ENCODE assay signal across 11 mouse cellular contexts in genomic region chr1:156861475-156862043, GRCm38 (mm10). TPM values are rescaled to one million over a fixed set of nuclear protein-coding genes. Genes with fewer than 3 reads are reported as not detected.
DNase-seq lines count a peak whose midpoint lies in the region; ATAC-seq and TF ChIP-seq lines count a peak whose summit lies in the region.
"Had no signal": no experiment of that assay in that cellular context is flagged by ENCODE, and none has a peak within 500 bp of the region (broad histone marks: within the 10 kb centered on the region; RNA-seq: fewer than 3 reads in every experiment).

No protein-coding gene starts in this region.

- TF ChIP-seq CTCF in forebrain, postnatal 0 days (IDR thresholded peaks at IDR 0.05; ENCODE audit: low read depth), result peak; percentile 47

- H3K4me1 ChIP-seq in forebrain, postnatal 0 days (ENCODE audit: insufficient read depth), result no peaks in the 10 kb centered on the region
- H3K4me1 ChIP-seq in forebrain, embryonic 12.5 days, result peaks cover 11% of the 10 kb centered on the region
- H3K4me1 ChIP-seq in kidney, embryonic 16.5 days (ENCODE audit: insufficient read depth, low read length), result peaks cover 10% of the 10 kb centered on the region; the same call in 1 of the 2 replicates

- no peak overlapping the region for H3K9ac ChIP-seq in forebrain, postnatal 0 days
- no peak overlapping the region for H3K9ac ChIP-seq in forebrain, embryonic 12.5 days
- H3K9ac ChIP-seq in kidney, embryonic 16.5 days (replicated peaks; ENCODE audit: low read length), result no peak overlapping the region

- no peaks in the 10 kb centered on the region for H3K27me3 ChIP-seq in forebrain, postnatal 0 days (ENCODE audit: insufficient read depth, low read length)
- H3K27me3 ChIP-seq in forebrain, embryonic 12.5 days, result no peaks in the 10 kb centered on the region
- H3K27me3 ChIP-seq in kidney, embryonic 16.5 days (ENCODE audit: insufficient read depth, low read length), result no peaks in the 10 kb centered on the region
- H3K27me3 ChIP-seq in splenic B cell, adult 2 months (ENCODE audit: control insufficient read depth, insufficient read depth, low read length, poor library complexity, severe bottlenecking), result no peaks in the 10 kb centered on the region

- ATAC-seq in forebrain, postnatal 0 days, result no peak
- no peak for ATAC-seq in forebrain, embryonic 12.5 days (ENCODE audit: low FRiP score)
- ATAC-seq in kidney, embryonic 16.5 days (ENCODE audit: low FRiP score, low TSS enrichment), result peak; percentile 73

- H3K4me3 ChIP-seq in forebrain, postnatal 0 days (ENCODE audit: low read depth, low read length), result no peak overlapping the region
- H3K4me3 ChIP-seq in forebrain, embryonic 12.5 days (replicated peaks), result no peak overlapping the region
- no peak overlapping the region for H3K4me3 ChIP-seq in kidney, embryonic 16.5 days (ENCODE audit: low read length)
- H3K4me3 ChIP-seq: midbrain, embryonic 10.5 days had no signal

- DNase-seq in forebrain, postnatal 0 days, result no peak
- DNase-seq in spleen, adult 12 weeks (ENCODE audit: low spot score), result peak; percentile 4
- DNase-seq in spleen, postnatal 36 days (ENCODE audit: low spot score in 2 of 2), result no peak
- peak; percentile 43 for DNase-seq in splenic B cell, adult 2 months (ENCODE audit: low read depth, low spot score)
- no peak for DNase-seq in yolk sac, embryonic 10.5 days (ENCODE audit: low spot score)
- DNase-seq in layer of hippocampus, postnatal 25 days (ENCODE audit: extremely low spot score in 1 of 2, low spot score in 1 of 2), result no peak
- DNase-seq: heart, postnatal 10 days; right cerebral cortex, postnatal 4 days had no signal

- H3K27ac ChIP-seq in forebrain, postnatal 0 days (ENCODE audit: low read depth, low read length), result no peak overlapping the region
- H3K27ac ChIP-seq in forebrain, embryonic 12.5 days, result no peak overlapping the region
- no peak overlapping the region for H3K27ac ChIP-seq in kidney, embryonic 16.5 days (ENCODE audit: low read length)
- H3K27ac ChIP-seq: midbrain, embryonic 10.5 days had no signal

- WGBS in forebrain, postnatal 0 days, result 52% methylated on average over 4 of the region's 4 CpGs
- WGBS in forebrain, embryonic 12.5 days, result 64% methylated on average over 4 of the region's 4 CpGs
- 52% methylated on average over 4 of the region's 4 CpGs for WGBS in kidney, embryonic 16.5 days

- H3K36me3 ChIP-seq in forebrain, postnatal 0 days (ENCODE audit: insufficient read depth), result peaks cover 3% of the 10 kb centered on the region; the same call in 1 of the 2 replicates
- H3K36me3 ChIP-seq in forebrain, embryonic 12.5 days (replicated peaks), result no peaks in the 10 kb centered on the region
- H3K36me3 ChIP-seq in kidney, embryonic 16.5 days (ENCODE audit: insufficient read depth, low read length), result no peaks in the 10 kb centered on the region
- peaks cover 13% of the 10 kb centered on the region for H3K36me3 ChIP-seq in splenic B cell, adult 2 months (ENCODE audit: control insufficient read depth, insufficient read depth, low read length, poor library complexity, severe bottlenecking)

- no peak overlapping the region for H3K4me2 ChIP-seq in forebrain, postnatal 0 days (ENCODE audit: low read depth)
- no peak overlapping the region for H3K4me2 ChIP-seq in forebrain, embryonic 12.5 days
- H3K4me2 ChIP-seq in kidney, embryonic 16.5 days (replicated peaks; ENCODE audit: low read depth, low read length), result no peak overlapping the region

- no peaks in the 10 kb centered on the region for H3K9me3 ChIP-seq in forebrain, postnatal 0 days (ENCODE audit: low read length)
- no peaks in the 10 kb centered on the region for H3K9me3 ChIP-seq in forebrain, embryonic 12.5 days
- no peaks in the 10 kb centered on the region for H3K9me3 ChIP-seq in kidney, embryonic 16.5 days (ENCODE audit: low read length)
- H3K9me3 ChIP-seq: midbrain, embryonic 10.5 days had no signal

RNA-seq across cellular contexts. Expression of gene Angptl1, which starts 23.2 kb away (rescaled TPM):
- total RNA-seq in forebrain, postnatal 0 days (2014; rRNA removed), result 0.08 and 0.95 TPM in 2 replicates
- 0.38 and 0.58 TPM in 2 replicates for polyA plus RNA-seq in forebrain, postnatal 0 days (2015; fragmentation: Nextera tagmentation; extraction: Ambion mirVana)
- polyA plus RNA-seq in forebrain, embryonic 12.5 days (2016; fragmentation: Nextera tagmentation; extraction: Ambion mirVana), result 1.7 and 1.9 TPM in 2 replicates
- 0.99 and 2.1 TPM in 2 replicates for polyA plus RNA-seq in kidney, embryonic 16.5 days (2015; fragmentation: Nextera tagmentation; extraction: Ambion mirVana)
- total RNA-seq in layer of hippocampus, postnatal 25 days (2021), result 1 to 10 TPM; 1.1 to 1.4 TPM

Comparison
In these comparisons a context has a peak if more than half of its experiments do, and no peak if none do; other contexts are left out.
1. DNase-seq: peak in spleen, adult 12 weeks (single experiment) and splenic B cell, adult 2 months (single experiment); none in forebrain, postnatal 0 days (single experiment), spleen, postnatal 36 days (0 of 2), yolk sac, embryonic 10.5 days (single experiment) and layer of hippocampus, postnatal 25 days (0 of 2).